Mouse (Mus musculus) hindbrain, postnatal 0 days (tissue): Measurements from ENCODE around the gene Trp53bp1. TPM values are rescaled to one million over a fixed set of nuclear protein-coding genes. Genes with fewer than 3 reads are reported as not detected.
A peak's percentile ranks its signal among the peaks of the same experiment; 100 is the strongest.

Experiments
- ATAC-seq: fragments of 200-750 bp; cut with Nextera tagmentation; 2 replicates; pipeline ENCODE4 v1.8.0; 2017; ENCODE audit warnings: mild to moderate bottlenecking, moderate TSS enrichment, moderate library complexity
- DNase-seq: peaks from one replicate; pipeline ENCODE4 v3.0.0-alpha.2; 2015; ENCODE audit warnings: low spot score
- H3K27ac ChIP-seq: fragments of 300-500 bp; sonication (generic); 2 replicates; pipeline ENCODE4 v1.5.1; 2014; ENCODE audit warnings: mild to moderate bottlenecking
- H3K27me3 ChIP-seq: fragments of 300-500 bp; sonication (generic); 2 replicates; pipeline ENCODE4 v1.6.1; 2014; ENCODE audit warnings: low read length, mixed read lengths; ENCODE audit not compliant: insufficient read depth
- H3K36me3 ChIP-seq: fragments of 300-500 bp; sonication (generic); 2 replicates; pipeline ENCODE4 v1.6.1; 2014; ENCODE audit warnings: low read length, mixed read lengths; ENCODE audit not compliant: insufficient read depth
- H3K4me1 ChIP-seq: fragments of 300-500 bp; sonication (generic); 2 replicates; pipeline ENCODE4 v1.6.1; 2014; ENCODE audit warnings: antibody characterized with exemption, low read length, mixed read lengths; ENCODE audit not compliant: insufficient read depth
- H3K4me2 ChIP-seq: fragments of 300-500 bp; sonication (generic); 2 replicates; pipeline ENCODE4 v1.6.1; 2014; ENCODE audit warnings: low read depth, mild to moderate bottlenecking, low read length, moderate library complexity, mixed read lengths
- H3K4me3 ChIP-seq: fragments of 300-500 bp; sonication (generic); 2 replicates; pipeline ENCODE4 v1.5.1; 2014; ENCODE audit warnings: low read length
- H3K9ac ChIP-seq: fragments of 300-500 bp; sonication (generic); replicated peaks from 2 replicates; pipeline ENCODE4 v1.6.1; 2014; ENCODE audit warnings: mild to moderate bottlenecking, low read length, moderate library complexity, mixed read lengths
- H3K9me3 ChIP-seq: fragments of 300-500 bp; sonication (generic); 2 replicates; pipeline ENCODE4 v1.6.1; 2016; ENCODE audit warnings: low read length, mixed read lengths
- CTCF ChIP-seq: IDR thresholded peaks from 2 replicates; pipeline ENCODE4 v1.5.1; 2016; ENCODE audit warnings: antibody characterized with exemption, control low read depth, low read depth
- WGBS: fragments of 180-500 bp; shearing (Covaris S2); extraction: QIAGEN DNeasy Blood & Tissue Kit; methylation state at CpG from one replicate; pipeline ENCODE4 v1.1.7; 2014; 5-methylcytosine and 5-hydroxymethylcytosine counted together
- polyA plus RNA-seq: library from polyadenylated mRNA; unstranded; fragments of >200 nt; fragmentation: Nextera tagmentation; extraction: Ambion mirVana; gene quantifications from 2 replicates; pipeline ENCODE4 v1.2.1, GENCODE M21; 2015
- total RNA-seq: library from RNA; depleted of rRNA; stranded (reverse); fragments of >200 nt; gene quantifications from 2 replicates; pipeline ENCODE4 v1.2.3, GENCODE M21; 2014

The Trp53bp1 gene
- total and polyA plus RNA-seq, 2 experiments from 2014 or later, result 80.9 to 277 TPM

DNA sequence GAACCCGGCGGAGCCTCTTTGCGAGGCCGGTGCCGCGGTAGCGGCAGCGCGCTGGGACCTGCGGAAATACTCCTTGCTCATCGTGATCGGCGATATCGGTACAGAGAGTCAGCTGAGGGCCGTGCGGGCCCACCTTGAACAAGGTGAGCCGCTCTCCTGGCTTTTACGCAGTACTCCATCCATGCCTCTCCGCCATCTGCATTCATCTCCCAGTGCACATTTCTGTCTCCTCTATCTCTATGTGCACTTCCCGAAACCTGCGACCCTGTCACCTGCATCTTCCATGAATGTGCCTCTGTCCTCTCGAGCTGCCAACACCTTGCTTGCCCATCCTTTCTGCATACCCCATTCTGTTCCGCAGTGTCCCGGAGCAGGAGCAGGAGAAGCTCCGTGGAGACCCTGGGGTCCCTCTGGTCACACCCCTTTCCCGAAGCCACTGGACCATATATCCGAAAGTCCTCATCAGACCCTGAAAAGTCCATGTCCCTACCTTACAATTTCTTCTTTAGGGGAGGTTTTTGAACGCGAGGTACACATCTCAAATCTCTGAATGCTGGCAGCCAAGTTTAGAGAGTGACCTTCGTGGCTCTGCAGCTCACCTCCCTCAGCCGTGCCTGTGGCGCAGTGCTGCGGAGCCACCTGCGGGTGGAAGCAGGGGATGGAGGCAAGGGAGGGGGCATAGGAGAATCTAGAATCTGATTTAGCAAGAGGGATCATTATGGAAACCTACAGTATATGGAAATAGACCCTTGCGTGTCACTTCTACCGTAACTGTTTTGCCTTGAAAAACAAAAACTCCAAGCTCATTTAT lies 18.7 kb upstream of the Trp53bp1 start:
- Histone ChIP-seq H3K9ac (peak overlapping the region; percentile 59), H3K4me3 (peak overlapping the region; percentile 61), H3K9me3 (no peaks in the 10 kb centered on the region), H3K27ac (peak overlapping the region; percentile 93; the same call in 1 of the 2 replicates), H3K4me1 (peaks cover 20% of the 10 kb centered on the region), H3K36me3 (no peaks in the 10 kb centered on the region), H3K27me3 (no peaks in the 10 kb centered on the region), H3K4me2 (peak overlapping the region; percentile 74)
- peak; percentile 53 for TF ChIP-seq CTCF
- DNase-seq (peak; percentile 47), ATAC-seq (no peak; the same call in 1 of the 2 replicates)
- WGBS, result 3% methylated on average over 34 of the region's 36 CpGs

DNA sequence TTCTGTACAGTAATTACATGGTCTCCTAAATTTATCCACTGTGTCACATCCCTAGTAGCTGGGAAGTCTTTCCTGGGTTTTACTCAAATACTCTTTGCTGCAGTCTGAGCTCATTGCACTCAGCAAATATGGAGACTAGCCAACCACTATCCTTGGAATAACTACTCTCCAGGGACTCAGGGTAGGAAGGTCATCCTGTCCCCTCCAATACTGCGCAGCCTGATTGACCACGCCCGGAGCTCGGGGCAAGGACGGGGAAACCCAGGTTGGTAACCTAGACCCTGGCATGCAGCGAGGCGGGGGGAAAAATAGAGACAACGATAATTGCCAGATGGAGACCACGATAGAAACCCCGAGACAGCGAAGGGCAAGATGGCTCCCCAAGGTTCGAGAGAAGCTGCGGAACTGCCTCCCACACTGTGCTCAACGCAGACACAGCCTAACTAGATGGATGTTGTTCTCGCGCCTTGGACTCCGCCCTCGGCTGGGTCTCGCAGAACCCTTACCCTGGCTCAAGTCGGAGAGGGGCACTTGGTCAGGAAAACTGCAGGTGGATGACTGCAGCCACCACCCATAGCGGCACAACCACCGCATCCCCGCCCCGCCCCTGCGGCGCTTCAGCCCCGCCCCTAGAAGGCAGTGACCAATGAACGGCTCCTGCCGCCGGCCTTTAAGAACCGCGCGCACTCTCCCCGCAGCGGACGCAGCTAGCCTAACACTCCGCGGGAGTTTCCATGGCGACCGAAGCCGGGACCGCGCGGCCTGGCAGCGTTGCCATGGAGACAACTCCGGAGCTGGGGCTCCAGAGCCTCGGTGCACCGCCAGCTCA lies 17.9 kb upstream of the Trp53bp1 start, which contains the start of gene Map1a:
Map1a (plus strand) TSS at position 700 of the 829 bp plus-strand sequence.
- Histone ChIP-seq H3K27ac (peak within 1 kb of the TSS; percentile 93), H3K27me3 (no peaks in the 10 kb centered on the region), H3K4me3 (peak within 1 kb of the TSS; percentile 61), H3K4me2 (peak within 1 kb of the TSS; percentile 74), H3K9ac (peak within 1 kb of the TSS; percentile 59), H3K9me3 (no peaks in the 10 kb centered on the region), H3K4me1 (peaks cover 12% of the 10 kb centered on the region), H3K36me3 (no peaks in the 10 kb centered on the region)
- ATAC-seq (peak; percentile 96), DNase-seq (peak; percentile 99)
- WGBS, result under 1% methylated on average over 48 of the region's 48 CpGs
- TF ChIP-seq CTCF, result no peak; the same call in 1 of the 2 replicates

DNA sequence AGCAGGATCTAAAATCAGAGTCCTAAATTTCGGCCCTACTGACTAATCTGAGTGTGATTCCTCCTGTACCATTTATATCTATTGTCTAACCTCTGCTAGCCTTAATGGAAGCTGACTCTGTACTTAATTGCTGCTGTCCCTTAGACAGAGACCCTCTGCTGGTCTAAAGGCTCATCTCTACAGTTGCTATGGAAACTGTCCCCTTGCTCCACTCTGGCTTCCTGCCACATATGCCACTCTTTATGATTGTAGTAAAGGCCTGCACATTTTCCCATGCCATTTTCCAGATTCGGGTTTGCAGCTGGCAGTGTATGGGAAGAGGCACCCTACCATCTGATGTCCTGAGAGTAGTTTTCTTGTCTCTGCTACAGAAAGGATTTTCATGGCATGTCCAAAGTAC lies 16.6 kb upstream of the Trp53bp1 start:
- peak; percentile 77 for DNase-seq
- no peak overlapping the region for H3K4me2 ChIP-seq
- H3K4me3 ChIP-seq, result no peak overlapping the region
- ATAC-seq, result no peak
- H3K27ac ChIP-seq, result peak overlapping the region; percentile 93
- no peaks in the 10 kb centered on the region for H3K27me3 ChIP-seq
- no peaks in the 10 kb centered on the region for H3K9me3 ChIP-seq
- peak; percentile 38 for TF ChIP-seq CTCF
- H3K9ac ChIP-seq, result no peak overlapping the region
- WGBS, result 14% methylated on average over 2 of the region's 2 CpGs
- H3K4me1 ChIP-seq, result peaks cover 7% of the 10 kb centered on the region; the same call in 1 of the 2 replicates
- no peaks in the 10 kb centered on the region for H3K36me3 ChIP-seq

DNA sequence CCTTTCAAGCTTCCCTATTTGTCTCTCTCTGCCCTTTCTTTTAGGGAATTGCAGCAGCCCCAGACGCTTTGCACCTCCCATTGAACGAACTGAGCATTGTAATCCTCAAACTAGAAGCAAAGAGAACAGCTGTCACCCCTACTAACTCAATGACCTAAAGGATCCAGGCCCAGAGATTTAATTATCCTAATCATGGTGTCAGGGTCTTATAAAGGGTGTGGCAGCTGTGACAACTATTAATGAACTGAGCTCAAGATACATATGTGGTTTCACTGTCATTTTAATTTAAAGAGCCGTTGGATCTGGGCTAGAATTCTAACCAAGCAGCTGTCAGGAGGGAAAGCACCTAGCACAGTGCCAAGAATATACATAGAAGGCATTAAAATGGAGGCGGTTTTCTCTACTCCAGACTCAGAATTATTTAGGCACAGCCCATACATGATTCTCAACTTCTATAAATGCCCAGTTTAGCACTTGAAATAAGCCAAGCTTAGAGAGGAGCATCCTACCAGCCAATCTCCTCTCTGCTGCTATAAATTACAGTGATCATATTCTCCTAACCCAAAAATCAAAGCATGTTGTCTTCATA lies 815 bp upstream of the Trp53bp1 start:
- peak overlapping the region; percentile 62 for H3K4me2 ChIP-seq
- peak overlapping the region; percentile 95 for H3K27ac ChIP-seq
- peaks cover 8% of the 10 kb centered on the region; the same call in 1 of the 2 replicates for H3K4me1 ChIP-seq
- H3K36me3 ChIP-seq, result no peaks in the 10 kb centered on the region
- peak overlapping the region; percentile 87; the same call in 1 of the 2 replicates for H3K9ac ChIP-seq
- no peak for TF ChIP-seq CTCF
- peak overlapping the region; percentile 98 for H3K4me3 ChIP-seq
- no peaks in the 10 kb centered on the region for H3K9me3 ChIP-seq
- H3K27me3 ChIP-seq, result no peaks in the 10 kb centered on the region
- WGBS, result 10% methylated on average over 4 of the region's 4 CpGs
- DNase-seq (peak; percentile 24), ATAC-seq (no peak)

DNA sequence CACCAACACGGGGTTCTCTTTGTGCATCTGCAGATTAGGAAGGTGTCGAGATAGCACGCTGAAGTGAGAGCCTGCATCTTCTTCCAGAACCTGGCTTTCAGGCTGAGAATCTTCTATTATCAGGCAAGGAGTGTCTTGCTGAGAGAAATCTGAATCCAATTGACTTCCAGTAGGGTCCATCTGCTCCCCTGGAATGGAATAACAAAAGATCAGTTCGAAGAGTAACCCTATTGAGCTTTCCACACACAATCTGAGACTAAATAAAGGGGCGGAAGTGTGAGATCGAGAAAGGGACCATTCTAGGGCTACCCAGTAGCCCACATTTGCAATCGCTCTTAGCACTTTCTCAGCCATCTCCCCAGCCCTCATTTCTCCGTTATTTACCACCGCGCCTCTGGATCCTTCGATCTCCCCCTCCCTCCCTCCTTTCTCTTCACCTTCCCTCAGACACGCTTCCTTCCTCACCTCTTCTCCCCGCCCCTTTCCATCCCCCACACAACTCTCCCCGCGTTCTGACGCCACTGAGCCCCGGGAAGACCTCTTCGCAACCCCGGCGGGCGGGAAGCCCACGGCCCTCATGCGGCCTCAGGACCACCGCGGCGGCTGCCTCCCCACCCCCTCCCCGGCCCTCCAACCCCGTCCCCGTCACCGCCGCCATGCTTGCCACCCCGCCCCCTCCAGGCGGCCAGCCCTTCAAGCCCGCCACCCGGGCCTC lies 529 bp downstream of the Trp53bp1 start:
- TF ChIP-seq CTCF, result no peak
- 2% methylated on average over 31 of the region's 35 CpGs for WGBS
- Histone ChIP-seq H3K9ac (peak overlapping the region; percentile 87), H3K9me3 (no peaks in the 10 kb centered on the region), H3K4me1 (peaks cover 8% of the 10 kb centered on the region; the same call in 1 of the 2 replicates), H3K4me2 (peak overlapping the region; percentile 62), H3K4me3 (peak overlapping the region; percentile 98), H3K27me3 (no peaks in the 10 kb centered on the region), H3K36me3 (no peaks in the 10 kb centered on the region), H3K27ac (peak overlapping the region; percentile 95)
- ATAC-seq, result peak; percentile 88
- DNase-seq, result peak; percentile 32

DNA sequence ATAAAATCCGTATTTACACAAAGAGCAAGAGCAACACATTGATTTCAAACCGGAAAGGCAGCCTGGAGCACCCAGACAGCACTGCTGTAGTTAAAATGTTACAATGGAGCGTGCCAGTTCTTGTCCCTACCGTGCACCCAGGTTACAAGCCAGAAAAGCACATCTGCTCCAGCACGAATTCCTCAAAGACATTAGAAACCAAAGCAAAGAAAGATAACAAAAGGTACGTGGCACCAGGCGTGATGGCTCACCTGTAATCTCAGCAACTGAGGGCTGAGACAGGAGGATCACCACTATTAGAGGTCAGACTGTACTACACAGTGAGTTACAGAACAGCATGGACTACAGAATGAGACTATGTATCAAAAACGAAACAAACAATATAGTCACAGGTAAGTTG lies 2.8 kb downstream of the Trp53bp1 start:
- no peak for TF ChIP-seq CTCF
- no peak overlapping the region for H3K4me2 ChIP-seq
- peaks cover 8% of the 10 kb centered on the region; the same call in 1 of the 2 replicates for H3K4me1 ChIP-seq
- WGBS, result 64% methylated on average over 8 of the region's 8 CpGs
- H3K36me3 ChIP-seq, result no peaks in the 10 kb centered on the region
- DNase-seq (no peak), ATAC-seq (no peak)
- H3K9me3 ChIP-seq, result no peaks in the 10 kb centered on the region
- H3K4me3 ChIP-seq, result no peak overlapping the region
- H3K9ac ChIP-seq, result 0 out of 2 replicates have a peak overlapping the region, but pooled peaks have one; percentile 1
- no peak overlapping the region for H3K27ac ChIP-seq
- no peaks in the 10 kb centered on the region for H3K27me3 ChIP-seq
